Mouse (Mus musculus): ENCODE measurements at regions not wholly inside any gene's neighbourhood (a gene's known extent, or its start where the extent isn't known, plus 50 kb on each side); places are given as distances from the start of the nearest gene placed in this dataset.

DNA sequence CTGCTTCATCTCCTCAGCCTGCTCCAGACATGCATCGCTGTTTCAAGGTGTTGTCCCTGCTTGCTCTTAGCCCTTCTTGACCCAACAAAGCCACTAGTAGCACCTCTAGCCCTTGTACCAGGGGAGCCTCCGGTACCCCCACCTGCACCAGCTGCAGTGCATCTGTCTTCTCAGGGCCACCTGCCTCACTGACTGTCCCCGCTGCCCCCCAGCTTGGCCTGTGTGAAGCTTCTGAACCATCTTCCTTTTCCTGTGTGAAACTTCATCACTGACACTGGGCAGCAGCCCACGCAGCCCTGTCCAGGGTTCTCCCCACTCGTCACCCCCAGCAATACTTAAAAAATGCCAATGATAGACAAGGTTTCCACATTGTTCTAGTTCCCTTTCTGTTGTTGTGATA is 116.2 kb downstream of the Plxna1 start:
- no peak for TF ChIP-seq BHLHE40 (IDR thresholded peaks at IDR 0.05; ENCODE audit: borderline replicate concordance, low read depth, low read length)
- TF ChIP-seq ELF1 (IDR thresholded peaks at IDR 0.05; ENCODE audit: low read depth, low read length): no peak
- no peak for TF ChIP-seq NELFE (IDR thresholded peaks at IDR 0.05; ENCODE audit: low read depth, low read length)
- no peak for TF ChIP-seq EP300 (IDR thresholded peaks at IDR 0.05; ENCODE audit: low read depth in 1 of 2, low read length in 2 of 2)
- no peak for TF ChIP-seq KAT2A (conservative IDR thresholded peaks at IDR 0.05; ENCODE audit: low read depth, low read length)
- no peak for TF ChIP-seq GABPA (IDR thresholded peaks at IDR 0.05; ENCODE audit: low read depth, low read length)
- no peak for TF ChIP-seq SMC3 (IDR thresholded peaks at IDR 0.05; ENCODE audit: low read depth, low read length)
- no peak for TF ChIP-seq MAX (IDR thresholded peaks at IDR 0.05; ENCODE audit: low read length)
- no peak for TF ChIP-seq ZMIZ1 (IDR thresholded peaks at IDR 0.05; ENCODE audit: low read depth, low read length)
- no peak for TF ChIP-seq ZKSCAN1 (IDR thresholded peaks at IDR 0.05; ENCODE audit: low read depth, low read length)
- no peak for TF ChIP-seq UBTF (IDR thresholded peaks at IDR 0.05; ENCODE audit: borderline replicate concordance, insufficient read depth, low read depth, low read length)
- TF ChIP-seq TBP (IDR thresholded peaks at IDR 0.05; ENCODE audit: low read depth, low read length): no peak
- no peak for TF ChIP-seq MYC (IDR thresholded peaks at IDR 0.05; ENCODE audit: low read depth, low read length)
- no peak for TF ChIP-seq CTCF (IDR thresholded peaks at IDR 0.05 in 2 of 3, conservative IDR thresholded peaks at IDR 0.05 in 1 of 3; ENCODE audit: control insufficient read depth in 1 of 3, insufficient read depth in 1 of 3, low read depth in 2 of 3, low read length in 3 of 3, poor library complexity in 1 of 3, severe bottlenecking in 1 of 3)
- no peak overlapping the region for H3K9ac ChIP-seq (ENCODE audit: control insufficient read depth, low read depth, low read length, poor library complexity, severe bottlenecking)
- no peaks in the 10 kb centered on the region for H3K9me3 ChIP-seq (replicated peaks; ENCODE audit: insufficient read depth, low read length)
- no peaks in the 10 kb centered on the region for H3K36me3 ChIP-seq (ENCODE audit: control insufficient read depth in 1 of 2, insufficient read depth in 2 of 2, low read length in 2 of 2)
- H3K79me2 ChIP-seq (ENCODE audit: control insufficient read depth, insufficient read depth, low read length, poor library complexity): no peaks in the 10 kb centered on the region
- no peak for DNase-seq (ENCODE audit: low read depth, low spot score)
- 0 out of 4 replicates have a peak, but pooled peaks cover 0 to 3% of the 10 kb centered on the region in 2 experiments for H3K4me1 ChIP-seq (ENCODE audit: control insufficient read depth in 1 of 2, insufficient read depth in 2 of 2, low read length in 2 of 2)
- no peaks in the 10 kb centered on the region for H3K27me3 ChIP-seq (ENCODE audit: control insufficient read depth in 1 of 2, insufficient read depth in 2 of 2, low read length in 2 of 2)
- no peak overlapping the region for H3K27ac ChIP-seq (ENCODE audit: control insufficient read depth, low read depth, low read length)
- H3K4me3 ChIP-seq (ENCODE audit: control insufficient read depth in 1 of 2, insufficient read depth in 1 of 2, low read depth in 2 of 2, low read length in 2 of 2): no peak overlapping the region

DNA sequence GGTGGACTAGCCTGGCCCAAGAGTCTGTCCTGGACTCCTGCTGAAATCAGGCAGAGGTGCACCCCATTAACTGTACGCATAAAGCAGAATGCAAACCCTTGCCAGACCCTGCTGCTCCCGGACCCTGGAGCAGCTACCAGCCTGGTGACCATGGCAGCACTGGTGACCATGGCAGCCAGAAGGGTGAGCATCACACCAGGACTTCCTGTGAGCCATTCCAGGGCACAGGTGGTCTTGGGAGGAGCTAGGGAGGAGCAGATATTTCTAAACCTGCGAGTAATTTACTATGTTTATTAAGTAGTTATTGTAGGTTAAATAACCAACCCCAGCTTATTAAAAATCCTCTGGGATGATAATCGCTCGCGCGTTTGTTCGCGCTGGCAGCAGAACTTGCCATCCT is 113.8 kb downstream of the Plxna1 start:
- Histone ChIP-seq H3K4me1 (ENCODE audit: control insufficient read depth in 1 of 2, insufficient read depth in 2 of 2, low read length in 2 of 2) (0 out of 4 replicates have a peak, but pooled peaks cover 0 to 3% of the 10 kb centered on the region in 2 experiments), H3K9ac (ENCODE audit: control insufficient read depth, low read depth, low read length, poor library complexity, severe bottlenecking) (no peak overlapping the region), H3K27ac (ENCODE audit: control insufficient read depth, low read depth, low read length) (no peak overlapping the region), H3K27me3 (ENCODE audit: control insufficient read depth in 1 of 2, insufficient read depth in 2 of 2, low read length in 2 of 2) (no peaks in the 10 kb centered on the region), H3K9me3 (replicated peaks; ENCODE audit: insufficient read depth, low read length) (no peaks in the 10 kb centered on the region), H3K4me3 (ENCODE audit: control insufficient read depth in 1 of 2, insufficient read depth in 1 of 2, low read depth in 2 of 2, low read length in 2 of 2) (no peak overlapping the region), H3K36me3 (ENCODE audit: control insufficient read depth in 1 of 2, insufficient read depth in 2 of 2, low read length in 2 of 2) (no peaks in the 10 kb centered on the region), H3K79me2 (ENCODE audit: control insufficient read depth, insufficient read depth, low read length, poor library complexity) (no peaks in the 10 kb centered on the region)
- TF ChIP-seq POLR2AphosphoS2 (IDR thresholded peaks at IDR 0.05; ENCODE audit: low read length): no peak
- no peak for TF ChIP-seq KAT2A (conservative IDR thresholded peaks at IDR 0.05; ENCODE audit: low read depth, low read length)
- no peak for TF ChIP-seq E2F4 (IDR thresholded peaks at IDR 0.05; ENCODE audit: borderline replicate concordance, low read depth, low read length)
- TF ChIP-seq CHD1 (IDR thresholded peaks at IDR 0.05; ENCODE audit: low read depth, low read length): no peak
- no peak for DNase-seq (ENCODE audit: low read depth, low spot score)

All from MEL (cell line).